Mouse (Mus musculus) lung, embryonic 15.5 days (tissue): ENCODE data around the gene Als2. TPM values are rescaled to one million over a fixed set of nuclear protein-coding genes. Genes with fewer than 3 reads are reported as not detected.
A peak's percentile ranks its signal among the peaks of the same experiment; 100 is the strongest.

ENCODE experiments used
- ATAC-seq: fragments of 200-750 bp; cut with Nextera tagmentation; 2 replicates; pipeline ENCODE4 v1.8.0; 2017; ENCODE audit warnings: moderate number of reproducible peaks, borderline replicate concordance; ENCODE audit not compliant: low FRiP score, low TSS enrichment; ENCODE audit errors: extremely low read depth
- H3K27ac ChIP-seq: fragments of 300-500 bp; sonication (generic); 2 replicates; pipeline ENCODE4 v1.5.1; 2015; ENCODE audit warnings: moderate library complexity, mild to moderate bottlenecking, inconsistent platforms
- H3K27me3 ChIP-seq: fragments of 300-500 bp; sonication (generic); 2 replicates; pipeline ENCODE4 v1.6.1; 2015; ENCODE audit warnings: inconsistent platforms
- H3K36me3 ChIP-seq: fragments of 300-500 bp; sonication (generic); 2 replicates; pipeline ENCODE4 v1.6.1; 2015; ENCODE audit warnings: inconsistent platforms
- H3K4me1 ChIP-seq: fragments of 300-500 bp; sonication (generic); 2 replicates; pipeline ENCODE4 v1.6.1; 2015; ENCODE audit warnings: inconsistent platforms
- H3K4me2 ChIP-seq: fragments of 300-500 bp; sonication (generic); 2 replicates; pipeline ENCODE4 v1.6.1; 2015; ENCODE audit warnings: inconsistent platforms, mild to moderate bottlenecking, moderate library complexity
- H3K4me3 ChIP-seq: fragments of 300-500 bp; sonication (generic); 2 replicates; pipeline ENCODE4 v1.5.1; 2015; ENCODE audit warnings: mild to moderate bottlenecking, inconsistent platforms
- H3K9ac ChIP-seq: fragments of 300-500 bp; sonication (generic); 2 replicates; pipeline ENCODE4 v1.6.1; 2015; ENCODE audit warnings: inconsistent platforms
- H3K9me3 ChIP-seq: fragments of 300-500 bp; sonication (generic); 2 replicates; pipeline ENCODE4 v1.6.1; 2016; ENCODE audit warnings: inconsistent platforms
- WGBS: fragments of 180-500 bp; shearing (Covaris S2); methylation state at CpG from one replicate; pipeline ENCODE4 v1.1.7; 2015; 5-methylcytosine and 5-hydroxymethylcytosine counted together
- polyA plus RNA-seq: library from polyadenylated mRNA; unstranded; fragments of >200 nt; fragmentation: Nextera tagmentation; extraction: Ambion mirVana; gene quantifications from 2 replicates; pipeline ENCODE4 v1.2.1, GENCODE M21; 2015

The Als2 gene
- 9.8 and 10.7 TPM in 2 replicates for polyA plus RNA-seq

DNA sequence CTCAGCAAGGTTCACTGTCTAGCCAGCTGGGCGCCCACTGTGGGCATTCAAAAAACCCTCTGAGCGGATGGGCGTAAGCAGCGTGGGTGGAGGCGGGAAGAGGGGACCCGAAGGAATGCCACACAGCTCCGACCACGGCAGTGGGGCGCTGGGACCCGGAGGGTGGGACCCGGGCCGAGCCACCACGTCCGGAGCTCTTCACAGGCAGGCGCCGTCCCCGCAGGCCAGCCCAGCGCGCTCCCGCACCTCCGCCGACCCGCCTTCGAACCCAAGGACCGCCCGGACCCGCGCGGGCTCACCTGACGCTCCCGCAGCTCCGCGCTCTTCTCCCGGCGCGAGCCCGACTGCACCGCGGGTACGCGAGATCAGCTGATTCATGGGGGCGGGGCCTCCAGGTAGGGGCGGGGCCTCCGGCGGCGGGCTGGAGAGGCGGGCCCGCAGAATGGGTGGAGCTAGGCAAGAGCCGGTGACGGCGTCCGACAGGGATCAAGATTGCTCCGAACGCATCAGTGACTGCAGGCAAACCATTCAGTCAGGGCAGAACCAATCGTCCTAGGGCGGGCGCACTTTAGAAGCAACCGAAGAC lies at the start of gene Als2:
Gene Als2, minus strand, starts transcription at position 376 of the 586 bp plus-strand sequence.
- Histone ChIP-seq H3K9me3 (no peaks in the 10 kb centered on the region), H3K4me3 (peak within 1 kb of the TSS; percentile 92), H3K4me1 (peaks cover 7% of the 10 kb centered on the region; the same call in 1 of the 2 replicates), H3K27ac (peak within 1 kb of the TSS; percentile 59), H3K36me3 (no peaks in the 10 kb centered on the region), H3K4me2 (peak within 1 kb of the TSS; percentile 64), H3K27me3 (no peaks in the 10 kb centered on the region), H3K9ac (peak within 1 kb of the TSS; percentile 82)
- WGBS: under 1% methylated on average over 57 of the region's 58 CpGs
- peak; percentile 98 for ATAC-seq

DNA sequence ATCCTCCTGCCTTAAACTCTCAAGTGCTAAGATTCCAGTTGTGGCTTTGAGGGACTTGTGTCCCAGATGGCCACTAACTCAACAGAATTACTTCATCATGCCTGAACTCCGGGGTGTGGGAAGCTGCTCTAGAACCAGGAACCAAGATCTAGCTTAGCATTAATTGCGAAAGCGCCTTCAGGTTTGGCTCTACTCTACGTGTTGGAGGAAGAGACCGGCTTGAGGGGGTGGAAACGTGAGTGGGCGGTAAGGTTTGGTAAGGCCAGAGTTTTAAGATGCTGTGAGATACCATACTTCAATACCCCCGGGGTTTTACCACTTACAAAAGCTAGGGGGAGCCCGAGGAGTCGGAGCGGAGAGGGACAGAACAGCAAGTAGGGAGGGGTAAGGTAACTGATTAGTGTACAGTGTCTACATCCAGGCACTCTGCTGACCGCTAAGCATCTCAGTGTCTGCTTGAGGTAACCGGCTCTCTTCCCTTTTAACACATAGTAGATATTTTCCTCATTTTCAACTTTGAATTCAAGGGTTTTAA lies 49.4 kb upstream of the Als2 start:
- WGBS: 74% methylated on average over 13 of the region's 13 CpGs
- no peak for ATAC-seq

DNA sequence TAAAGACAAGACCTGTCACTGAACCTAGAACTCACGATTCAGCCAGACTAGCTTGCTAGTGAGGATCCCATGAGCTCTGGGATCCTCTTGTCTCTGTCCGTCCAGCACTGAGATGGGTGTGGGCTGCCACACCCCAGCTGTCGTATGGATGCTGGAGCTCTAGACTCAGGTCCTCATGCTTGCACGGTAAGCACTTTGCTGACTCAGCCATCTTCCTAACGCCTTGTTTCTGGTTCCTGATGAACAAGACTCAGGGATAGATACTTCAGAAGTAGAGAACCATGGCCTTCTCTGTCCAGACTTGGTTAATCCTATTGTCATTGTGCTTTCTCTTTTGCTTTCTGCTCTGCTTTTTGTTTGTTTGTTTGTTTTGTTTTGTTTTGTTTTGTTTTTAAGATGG lies 48.8 kb upstream of the Als2 start:
- no peaks in the 10 kb centered on the region for H3K4me1 ChIP-seq
- no peak overlapping the region for H3K27ac ChIP-seq
- no peaks in the 10 kb centered on the region for H3K9me3 ChIP-seq
- H3K4me3 ChIP-seq: no peak overlapping the region
- ATAC-seq: no peak
- no peak overlapping the region for H3K9ac ChIP-seq
- WGBS: 72% methylated on average over 5 of the region's 5 CpGs
- no peaks in the 10 kb centered on the region for H3K36me3 ChIP-seq
- H3K4me2 ChIP-seq: no peak overlapping the region
- no peaks in the 10 kb centered on the region for H3K27me3 ChIP-seq

More for the DNA sequence above, 49.4 kb upstream of the Als2 start:
- H3K36me3 ChIP-seq: no peaks in the 10 kb centered on the region
- H3K4me2 ChIP-seq: no peak overlapping the region
- H3K27me3 ChIP-seq: no peaks in the 10 kb centered on the region
- no peaks in the 10 kb centered on the region for H3K9me3 ChIP-seq
- H3K4me3 ChIP-seq: no peak overlapping the region
- H3K27ac ChIP-seq: no peak overlapping the region
- H3K4me1 ChIP-seq: no peaks in the 10 kb centered on the region
- H3K9ac ChIP-seq: no peak overlapping the region

DNA sequence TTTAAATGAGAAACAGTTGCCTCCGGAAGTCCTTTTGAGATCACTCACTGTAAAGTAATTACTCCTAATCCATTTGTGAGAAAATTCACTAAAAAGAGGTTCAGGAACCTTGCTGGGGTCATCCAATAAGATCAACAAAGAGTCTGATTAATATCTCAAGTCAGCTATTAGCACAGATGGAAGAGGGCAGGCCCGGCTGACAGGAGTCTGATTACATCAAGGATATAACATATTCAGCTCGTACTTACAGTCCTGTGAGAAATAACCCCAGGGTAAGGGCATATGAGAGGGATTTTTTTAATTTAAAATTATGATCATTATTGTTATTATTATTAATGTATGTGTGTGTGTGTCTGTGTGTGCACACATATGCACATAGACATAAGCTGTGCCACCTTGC lies 35.2 kb upstream of the Als2 start:
- Histone ChIP-seq H3K4me1 (no peaks in the 10 kb centered on the region), H3K27ac (no peak overlapping the region), H3K27me3 (no peaks in the 10 kb centered on the region), H3K4me3 (no peak overlapping the region), H3K36me3 (no peaks in the 10 kb centered on the region), H3K9ac (no peak overlapping the region), H3K4me2 (no peak overlapping the region), H3K9me3 (no peaks in the 10 kb centered on the region)
- no peak for ATAC-seq
- WGBS: 71% methylated on average over 3 of the region's 3 CpGs

DNA sequence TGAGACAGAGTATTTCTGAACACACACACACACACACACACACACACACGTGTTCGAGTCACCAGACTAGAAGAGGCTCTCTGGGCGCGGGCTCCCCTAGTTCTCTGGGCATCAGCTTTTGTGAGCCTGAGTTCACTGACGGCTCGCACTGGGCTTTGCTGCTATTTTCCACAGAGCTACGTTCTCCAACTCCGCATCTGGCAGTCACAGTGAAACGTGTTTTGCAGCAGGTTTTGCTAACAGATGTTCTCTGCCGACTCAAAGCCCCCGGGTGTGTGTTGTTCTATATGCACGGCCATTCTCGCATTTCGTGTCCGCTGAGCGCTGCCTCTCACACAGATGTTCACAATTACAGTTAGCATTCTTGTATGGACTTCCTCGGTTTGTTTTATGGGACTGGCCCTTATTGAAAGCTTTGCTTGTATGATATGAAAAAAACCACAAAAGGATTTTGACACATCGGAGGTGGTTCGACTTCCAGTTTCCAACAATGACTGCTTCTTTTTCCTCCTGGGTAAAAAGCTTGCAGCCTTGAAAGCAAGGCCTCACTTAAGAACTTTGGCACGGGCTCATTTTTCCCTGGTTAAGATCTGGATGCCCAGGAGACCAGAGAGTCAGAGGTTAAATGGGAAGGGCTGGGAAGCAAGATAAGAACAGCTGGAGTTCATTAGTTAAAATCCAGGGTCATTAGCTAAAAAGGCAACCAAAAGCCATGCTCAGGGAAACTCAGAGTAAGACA lies 33.1 kb upstream of the Als2 start:
- 44% methylated on average over 20 of the region's 20 CpGs for WGBS
- no peak for ATAC-seq
- no peak overlapping the region for H3K4me3 ChIP-seq
- H3K4me1 ChIP-seq: no peaks in the 10 kb centered on the region
- H3K9me3 ChIP-seq: no peaks in the 10 kb centered on the region
- no peak overlapping the region for H3K4me2 ChIP-seq
- no peaks in the 10 kb centered on the region for H3K27me3 ChIP-seq
- H3K27ac ChIP-seq: no peak overlapping the region
- no peak overlapping the region for H3K9ac ChIP-seq
- no peaks in the 10 kb centered on the region for H3K36me3 ChIP-seq

DNA sequence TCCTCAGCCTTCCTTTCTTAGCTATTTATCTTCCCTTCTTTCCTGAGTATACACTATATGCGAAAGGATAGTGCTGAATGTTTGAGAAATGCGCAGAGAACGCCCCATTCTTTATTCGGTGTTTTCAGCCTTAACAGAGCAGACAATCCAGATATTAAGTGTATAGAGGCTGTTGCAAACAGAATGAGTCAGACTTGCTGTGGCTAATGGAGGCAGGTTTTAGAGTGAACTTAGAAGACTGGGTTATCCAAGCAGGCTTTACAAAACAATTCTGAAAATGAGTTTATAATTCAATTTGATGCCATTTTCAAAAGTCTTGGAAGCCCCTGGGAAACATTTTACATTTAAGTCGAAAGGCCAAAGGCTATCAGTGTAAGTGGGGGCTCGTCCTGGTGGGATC lies 32.4 kb upstream of the Als2 start:
- Histone ChIP-seq H3K9ac (no peak overlapping the region), H3K36me3 (no peaks in the 10 kb centered on the region), H3K4me3 (no peak overlapping the region), H3K27me3 (no peaks in the 10 kb centered on the region), H3K9me3 (no peaks in the 10 kb centered on the region), H3K27ac (no peak overlapping the region), H3K4me1 (no peaks in the 10 kb centered on the region), H3K4me2 (no peak overlapping the region)
- no peak for ATAC-seq
- WGBS: 81% methylated on average over 6 of the region's 6 CpGs

DNA sequence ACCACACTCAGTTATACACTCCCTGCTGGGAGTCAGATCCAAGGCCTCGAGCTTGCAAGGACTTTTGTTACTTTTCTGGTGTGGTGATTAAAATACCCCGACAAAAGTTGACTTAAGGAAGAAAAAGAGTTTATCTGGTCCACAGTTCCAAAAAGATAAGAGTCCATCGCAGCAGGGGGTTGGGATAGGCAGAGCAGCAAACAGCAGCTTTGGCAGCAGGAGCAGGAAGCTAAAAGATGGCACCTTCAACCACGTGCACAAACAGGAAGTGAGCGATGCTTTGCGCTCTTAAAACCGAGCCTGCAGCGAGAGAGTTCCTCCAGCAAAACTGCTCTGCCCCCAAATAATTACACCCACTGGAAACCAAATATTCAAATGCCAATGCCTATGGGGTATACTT lies 31.9 kb upstream of the Als2 start:
- Histone ChIP-seq H3K4me3 (no peak overlapping the region), H3K4me2 (no peak overlapping the region), H3K9ac (no peak overlapping the region), H3K9me3 (no peaks in the 10 kb centered on the region), H3K27me3 (no peaks in the 10 kb centered on the region), H3K27ac (no peak overlapping the region), H3K4me1 (no peaks in the 10 kb centered on the region), H3K36me3 (no peaks in the 10 kb centered on the region)
- WGBS: 38% methylated on average over 8 of the region's 8 CpGs
- ATAC-seq: no peak

DNA sequence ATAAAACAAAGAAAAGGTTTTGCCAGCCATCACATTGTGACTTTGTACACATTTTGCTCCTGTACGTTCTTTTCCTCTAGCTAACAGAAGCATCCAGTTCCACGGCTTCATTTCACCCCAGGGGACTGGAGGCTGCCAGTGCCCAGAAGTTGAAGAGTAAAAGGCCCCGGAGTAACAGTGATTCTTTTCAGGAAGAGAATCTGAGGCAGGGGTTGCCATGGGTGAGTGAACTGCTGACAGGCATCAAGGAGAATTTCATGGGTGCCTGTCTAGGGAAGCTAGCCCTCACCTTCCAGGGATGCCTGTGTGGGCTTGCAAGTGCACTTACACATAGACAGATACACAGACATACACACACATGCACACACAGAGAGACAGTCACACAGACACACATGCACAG lies 20.7 kb upstream of the Als2 start:
- WGBS: 70% methylated on average over 3 of the region's 3 CpGs
- ATAC-seq: no peak

DNA sequence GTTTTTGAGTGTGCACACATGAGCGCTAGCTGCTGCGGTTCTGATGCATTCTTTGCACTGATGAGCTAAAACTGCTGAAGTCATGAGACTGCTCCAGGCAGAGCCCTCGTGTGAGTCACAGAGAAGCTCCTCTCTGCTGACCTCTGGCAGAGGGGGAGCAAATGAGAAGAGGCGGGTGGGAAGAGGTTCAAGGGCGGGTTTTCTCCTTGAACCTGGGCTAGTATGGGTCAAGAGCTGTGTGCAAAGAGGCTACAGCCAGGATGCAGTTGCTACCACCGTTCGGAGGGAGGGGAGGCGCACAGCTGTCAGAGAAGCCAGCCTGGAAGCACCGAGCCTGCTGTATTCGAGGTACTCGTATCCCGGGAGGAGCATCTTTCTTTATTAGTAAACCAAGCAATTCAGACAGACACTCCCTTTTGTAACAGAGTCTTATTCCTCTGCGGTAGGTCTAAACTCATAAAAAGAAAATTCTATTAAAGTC lies 19.8 kb upstream of the Als2 start, which contains the start of gene Cdk15:
Gene Cdk15, plus strand, starts transcription at position 156 of the 481 bp plus-strand sequence.
- ATAC-seq: peak; percentile 11; the same call in 1 of the 2 replicates
- Histone ChIP-seq H3K36me3 (no peaks in the 10 kb centered on the region), H3K4me1 (0 out of 2 replicates have a peak, but pooled peaks cover 3% of the 10 kb centered on the region), H3K4me3 (no peak within 1 kb of the TSS), H3K9ac (no peak within 1 kb of the TSS), H3K4me2 (no peak within 1 kb of the TSS), H3K9me3 (no peaks in the 10 kb centered on the region), H3K27ac (no peak within 1 kb of the TSS), H3K27me3 (no peaks in the 10 kb centered on the region)
- 15% methylated on average over 13 of the region's 13 CpGs for WGBS

More for the DNA sequence above, 20.7 kb upstream of the Als2 start:
- H3K36me3 ChIP-seq: no peaks in the 10 kb centered on the region
- H3K27me3 ChIP-seq: no peaks in the 10 kb centered on the region
- H3K27ac ChIP-seq: no peak overlapping the region
- H3K4me2 ChIP-seq: no peak overlapping the region
- H3K9ac ChIP-seq: no peak overlapping the region
- no peaks in the 10 kb centered on the region for H3K9me3 ChIP-seq
- no peak overlapping the region for H3K4me3 ChIP-seq
- H3K4me1 ChIP-seq: 0 out of 2 replicates have a peak, but pooled peaks cover 3% of the 10 kb centered on the region

DNA sequence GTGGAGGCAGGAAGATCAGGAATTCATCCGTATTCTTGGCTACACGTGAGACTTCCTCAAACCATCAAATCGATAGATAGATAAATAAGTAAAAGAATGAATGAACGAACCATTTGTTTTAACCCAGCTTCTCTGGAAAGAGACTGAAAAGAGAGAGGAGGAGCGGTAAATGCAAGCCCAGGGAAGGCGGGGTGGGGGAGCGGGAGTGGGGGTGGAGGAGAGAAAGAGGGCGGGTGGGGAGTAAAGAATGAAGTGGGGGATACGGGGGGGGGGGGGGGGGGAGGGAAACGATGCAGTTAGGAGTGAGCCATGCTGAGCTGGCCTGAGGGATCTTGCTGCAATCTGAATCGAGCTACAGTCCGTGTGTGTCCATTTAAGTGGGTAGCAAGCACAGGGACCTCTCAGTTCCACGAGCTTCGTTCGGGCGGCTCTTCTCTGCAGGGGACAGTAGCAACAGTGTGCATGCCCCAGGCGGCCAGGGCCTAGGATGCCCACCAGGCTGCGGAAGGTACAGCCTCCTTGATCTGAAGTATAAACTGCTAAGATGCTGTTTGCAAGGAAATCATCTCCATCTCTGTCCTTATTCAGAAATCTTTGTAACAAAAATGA lies 16.4 kb upstream of the Als2 start:
- no peaks in the 10 kb centered on the region for H3K9me3 ChIP-seq
- H3K4me2 ChIP-seq: peak overlapping the region; percentile 51
- no peaks in the 10 kb centered on the region for H3K27me3 ChIP-seq
- no peaks in the 10 kb centered on the region for H3K36me3 ChIP-seq
- H3K4me3 ChIP-seq: peak overlapping the region; percentile 19
- H3K4me1 ChIP-seq: 0 out of 2 replicates have a peak, but pooled peaks cover 3% of the 10 kb centered on the region
- ATAC-seq: no peak
- no peak overlapping the region for H3K9ac ChIP-seq
- H3K27ac ChIP-seq: no peak overlapping the region
- WGBS: 5% methylated on average over 17 of the region's 18 CpGs

DNA sequence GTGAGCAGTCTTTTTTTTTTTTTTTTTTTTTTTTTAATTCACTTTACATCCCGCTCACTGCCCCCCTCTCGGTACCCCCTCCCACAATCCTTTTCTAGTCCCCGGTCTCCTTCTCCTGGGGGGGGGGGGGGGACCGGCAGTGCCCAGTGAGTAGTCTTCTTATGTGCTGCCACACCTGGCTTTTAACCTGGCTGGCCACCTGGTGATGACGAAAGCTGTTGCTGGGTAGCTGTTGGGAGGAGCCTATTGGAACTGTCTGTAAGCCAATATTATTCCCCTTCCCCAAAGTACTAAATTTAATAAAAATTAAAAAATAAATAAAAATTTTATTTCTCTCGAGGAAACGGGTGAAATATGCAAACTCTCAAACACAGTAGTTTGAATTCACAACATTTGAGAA lies 15.7 kb upstream of the Als2 start:
- 13% methylated on average over 7 of the region's 7 CpGs for WGBS

More for the DNA sequence above, 15.7 kb upstream of the Als2 start:
- Histone ChIP-seq H3K27ac (no peak overlapping the region), H3K9me3 (no peaks in the 10 kb centered on the region), H3K4me3 (peak overlapping the region; percentile 19), H3K27me3 (no peaks in the 10 kb centered on the region), H3K4me1 (0 out of 2 replicates have a peak, but pooled peaks cover 3% of the 10 kb centered on the region), H3K4me2 (peak overlapping the region; percentile 51), H3K36me3 (no peaks in the 10 kb centered on the region), H3K9ac (no peak overlapping the region)
- no peak for ATAC-seq
